Mouse (Mus musculus) bone marrow macrophage, adult 2 months (primary cell): ENCODE data around the gene Nelfe.

Experiments used
- CTCF ChIP-seq: IDR thresholded peaks from 2 replicates; pipeline ENCODE4 v1.5.1; 2012; ENCODE audit warnings: low read depth, mild to moderate bottlenecking, low read length, moderate library complexity
- POLR2A ChIP-seq: IDR thresholded peaks from 2 replicates; pipeline ENCODE4 v1.6.1; 2012; ENCODE audit warnings: mild to moderate bottlenecking, low read depth, low read length, borderline replicate concordance

DNA sequence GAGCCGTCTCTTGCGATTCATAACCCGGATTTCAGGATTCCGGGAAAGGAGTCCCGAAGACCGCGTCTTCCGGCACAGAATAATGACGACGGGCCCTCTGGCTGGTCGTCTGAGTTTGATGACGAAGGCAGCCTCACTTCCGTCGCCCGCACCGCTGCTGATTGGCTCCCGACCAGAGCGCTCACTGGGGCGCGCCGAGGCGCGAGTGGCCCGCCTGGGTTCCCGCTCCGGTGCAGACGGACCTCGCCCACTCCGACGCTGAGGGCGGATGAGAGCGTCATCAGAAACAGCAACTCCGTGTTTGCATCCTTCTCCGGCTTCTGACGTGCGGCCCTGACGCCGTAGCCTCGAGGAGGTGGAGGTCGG, 13.4 kb upstream of the Nelfe start, which contains the start of the genes Stk19 and Dxo:
- TF ChIP-seq POLR2A (0 out of 2 replicates have a peak, but pooled peaks have one; percentile 44), CTCF (no peak)
